In the genomic region with DNA sequence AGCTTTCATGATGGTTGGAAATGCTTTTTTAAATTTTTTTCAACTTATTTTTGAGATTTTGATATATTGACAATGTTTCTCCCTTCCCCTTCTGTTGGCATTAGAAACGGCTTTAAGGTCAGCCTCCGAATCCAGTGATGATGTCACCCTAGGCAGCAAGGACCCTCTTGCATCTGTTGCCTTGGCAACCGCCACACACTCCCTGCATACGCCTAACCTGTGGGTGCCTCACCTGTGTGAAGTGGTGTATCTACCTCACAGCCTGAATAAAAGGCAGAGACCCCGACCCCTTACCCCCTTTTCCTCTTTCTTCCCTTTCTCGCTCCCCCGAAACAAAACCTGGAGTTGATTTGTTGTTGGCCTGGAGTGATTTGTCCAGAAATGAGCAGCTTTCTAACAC, we compare ENCODE assay signal across 26 mouse cellular contexts. TPM values are rescaled to one million over a fixed set of nuclear protein-coding genes. Genes with fewer than 3 reads are reported as not detected.
"Had no signal": no experiment of that assay in that cellular context is flagged by ENCODE, and none has a peak within 500 bp of the region (broad histone marks: within the 10 kb centered on the region; RNA-seq: fewer than 3 reads in every experiment).

No protein-coding gene starts in this region.

- DNase-seq: gastrocnemius, adult 2 months; gastrocnemius, postnatal 10 days; gastrocnemius, postnatal 25 days; heart, adult 18-20 months; heart, postnatal 10 days; heart, postnatal 4 days; kidney, adult 18-20 months; kidney, adult 8-10 months; kidney, postnatal 10 days; kidney, postnatal 25 days; kidney, postnatal 4 days; layer of hippocampus, postnatal 36 days; left cerebral cortex, postnatal 4 days had no signal

- H3K9ac ChIP-seq: heart, embryonic 12.5 days; hindbrain, embryonic 13.5 days; hindbrain, embryonic 15.5 days; intestine, embryonic 15.5 days; limb, embryonic 13.5 days; limb, embryonic 15.5 days had no signal

- H3K36me3 ChIP-seq: heart, embryonic 10.5 days; heart, embryonic 12.5 days; hindbrain, embryonic 10.5 days; hindbrain, embryonic 13.5 days; hindbrain, embryonic 15.5 days; intestine, embryonic 15.5 days; limb, embryonic 13.5 days; limb, embryonic 15.5 days had no signal

- H3K27me3 ChIP-seq: heart, embryonic 12.5 days; hindbrain, embryonic 13.5 days; hindbrain, embryonic 15.5 days; intestine, embryonic 15.5 days; limb, embryonic 13.5 days; limb, embryonic 15.5 days had no signal

- ATAC-seq: inflammation-experienced regulatory T-cells, adult 6 months; intestine, embryonic 15.5 days; intestine, postnatal 0 days had no signal

- H3K9me3 ChIP-seq: heart, embryonic 10.5 days; heart, embryonic 12.5 days; hindbrain, embryonic 10.5 days; hindbrain, embryonic 13.5 days; hindbrain, embryonic 15.5 days; intestine, embryonic 15.5 days; limb, embryonic 13.5 days; limb, embryonic 15.5 days had no signal

- H3K4me1 ChIP-seq: hindbrain, embryonic 13.5 days; intestine, embryonic 15.5 days; limb, embryonic 15.5 days had no signal

- H3K4me3 ChIP-seq: gastrocnemius, adult 2 months; heart, embryonic 10.5 days; heart, embryonic 12.5 days; hindbrain, embryonic 10.5 days; hindbrain, embryonic 13.5 days; hindbrain, embryonic 15.5 days; intestine, embryonic 15.5 days; limb, embryonic 13.5 days; limb, embryonic 15.5 days had no signal

- H3K4me2 ChIP-seq: heart, embryonic 12.5 days; hindbrain, embryonic 13.5 days; hindbrain, embryonic 15.5 days; intestine, embryonic 15.5 days; limb, embryonic 13.5 days; limb, embryonic 15.5 days had no signal

- H3K27ac ChIP-seq: gastrocnemius, adult 2 months; heart, embryonic 10.5 days; hindbrain, embryonic 10.5 days; hindbrain, embryonic 13.5 days; intestine, embryonic 15.5 days; limb, embryonic 13.5 days; limb, embryonic 15.5 days had no signal

RNA-seq across cellular contexts. Expression of a gene that starts 26.9 kb away (rescaled TPM):
- total RNA-seq: layer of hippocampus, adult 18-20 months; layer of hippocampus, postnatal 14 days; layer of hippocampus, postnatal 36 days; liver, adult 2 months had no signal
- polyA plus RNA-seq: liver, adult 2 months had no signal
